Mouse (Mus musculus) stomach, postnatal 0 days (tissue): Measurements from ENCODE around the gene Pdhx.

Source experiments
- CTCF ChIP-seq: IDR thresholded peaks from 2 replicates; pipeline ENCODE4 v1.5.1; 2016; ENCODE audit warnings: antibody characterized with exemption, low read depth, mild to moderate bottlenecking, moderate library complexity
- EP300 ChIP-seq: optimal IDR thresholded peaks from 2 replicates; pipeline ENCODE3; 2016; ENCODE audit warnings: antibody characterized with exemption

GRCm38 (mm10) chr2:102986424-102986823, 86.9 kb downstream of the Pdhx start:
- TF ChIP-seq CTCF (no peak), EP300 (no peak)
